ENCODE assay signal across 24 mouse cellular contexts in the genomic region with DNA sequence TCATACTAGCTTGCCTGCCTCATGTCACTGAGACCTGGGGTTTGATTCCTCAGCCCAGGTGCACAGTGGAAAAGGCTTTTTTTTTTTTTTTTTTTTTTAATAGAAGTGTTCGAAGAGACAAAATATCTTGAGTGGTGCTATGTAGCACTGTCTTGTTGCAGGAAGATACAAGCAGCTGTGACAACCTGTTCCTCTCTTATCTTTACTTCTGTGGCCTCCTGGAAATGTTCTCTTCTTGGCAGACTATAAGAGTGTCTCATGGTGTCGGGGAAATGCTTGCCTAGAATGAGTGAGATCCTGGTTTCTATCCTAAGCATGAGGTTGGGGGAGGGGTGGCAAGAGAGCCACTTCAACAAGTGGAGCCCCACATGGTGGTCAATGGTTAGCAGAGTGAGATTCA. TPM values are rescaled to one million over a fixed set of nuclear protein-coding genes. Genes with fewer than 3 reads are reported as not detected.
"Had no signal": no experiment of that assay in that cellular context is flagged by ENCODE, and none has a peak within 500 bp of the region (broad histone marks: within the 10 kb centered on the region; RNA-seq: fewer than 3 reads in every experiment).

No protein-coding gene starts in this region.

- ATAC-seq: liver, embryonic 12.5 days; midbrain, embryonic 13.5 days; midbrain, embryonic 15.5 days had no signal

- H3K27me3 ChIP-seq: midbrain, embryonic 15.5 days had no signal

- H3K4me1 ChIP-seq: liver, embryonic 12.5 days; midbrain, embryonic 13.5 days; midbrain, embryonic 15.5 days; neural tube, embryonic 12.5 days had no signal

- H3K27ac ChIP-seq: liver, embryonic 12.5 days; liver, embryonic 14.5 days; midbrain, embryonic 13.5 days; midbrain, embryonic 15.5 days; neural tube, embryonic 12.5 days had no signal

- H3K9me3 ChIP-seq: liver, embryonic 12.5 days; megakaryocyte, embryonic 14.5 days; midbrain, embryonic 13.5 days; midbrain, embryonic 15.5 days; neural tube, embryonic 12.5 days had no signal

- H3K36me3 ChIP-seq: midbrain, embryonic 15.5 days had no signal

- H3K4me3 ChIP-seq: liver, embryonic 12.5 days; megakaryocyte, embryonic 14.5 days; midbrain, embryonic 13.5 days; midbrain, embryonic 15.5 days; neural tube, embryonic 12.5 days had no signal

- DNase-seq: lung, adult 18-20 months; lung, embryonic 14.5 days; lung, postnatal 10 days; right cerebral cortex, postnatal 25 days; right cerebral cortex, postnatal 4 days; spleen, adult 18-20 months; thymus, adult 18-20 months; thymus, postnatal 14 days; thymus, postnatal 36 days had no signal

RNA-seq across cellular contexts. Expression of a gene that starts 6.0 kb away (rescaled TPM):
- total RNA-seq: monocyte, adult 5-6 weeks; neutrophil, adult 5-6 weeks had no signal
- polyA plus RNA-seq: liver, embryonic 12.5 days; liver, embryonic 14.5 days; liver, embryonic 16.5 days; lung, embryonic 14.5 days; lung, embryonic 16.5 days; midbrain, embryonic 11.5 days; midbrain, embryonic 13.5 days; neural tube, embryonic 12.5 days; small intestine, adult 2 months; stomach, embryonic 14.5 days; stomach, embryonic 16.5 days had no signal

RNA-seq across cellular contexts. Expression of a gene that starts 12.4 kb away (rescaled TPM):
- total RNA-seq: monocyte, adult 5-6 weeks; neutrophil, adult 5-6 weeks had no signal
- polyA plus RNA-seq: liver, embryonic 12.5 days; liver, embryonic 14.5 days; liver, embryonic 16.5 days; lung, embryonic 14.5 days; lung, embryonic 16.5 days; midbrain, embryonic 11.5 days; midbrain, embryonic 13.5 days; neural tube, embryonic 12.5 days; neural tube, embryonic 14.5 days; small intestine, adult 2 months; stomach, embryonic 14.5 days; stomach, embryonic 16.5 days had no signal
